ENCODE assay signal across 21 mouse cellular contexts in genomic region chr12:85670080-85670479, GRCm38 (mm10). TPM values are rescaled to one million over a fixed set of nuclear protein-coding genes. Genes with fewer than 3 reads are reported as not detected.
DNase-seq lines count a peak whose midpoint lies in the region; ATAC-seq and TF ChIP-seq lines count a peak whose summit lies in the region.
"Had no signal": no experiment of that assay in that cellular context is flagged by ENCODE, and none has a peak within 500 bp of the region (broad histone marks: within the 10 kb centered on the region; RNA-seq: fewer than 3 reads in every experiment).

No protein-coding gene starts in this region.

- H3K4me1 ChIP-seq in lung, postnatal 0 days (ENCODE audit: insufficient read depth, low read depth, low read length) = no peaks in the 10 kb centered on the region
- H3K4me1 ChIP-seq in neural tube, embryonic 15.5 days = no peaks in the 10 kb centered on the region
- H3K4me1 ChIP-seq: embryonic facial prominence, embryonic 10.5 days; liver, embryonic 13.5 days had no signal

- no peak overlapping the region for H3K27ac ChIP-seq in lung, postnatal 0 days (ENCODE audit: low read length)
- no peak overlapping the region for H3K27ac ChIP-seq in neural tube, embryonic 15.5 days (replicated peaks)
- H3K27ac ChIP-seq: embryonic facial prominence, embryonic 10.5 days; forebrain, embryonic 13.5 days; liver, embryonic 13.5 days had no signal

- no peak overlapping the region for H3K4me2 ChIP-seq in lung, postnatal 0 days (replicated peaks; ENCODE audit: low read depth, low read length)
- no peak overlapping the region for H3K4me2 ChIP-seq in neural tube, embryonic 15.5 days
- H3K4me2 ChIP-seq: forebrain, embryonic 13.5 days; liver, embryonic 13.5 days; midbrain, embryonic 11.5 days had no signal

- H3K9me3 ChIP-seq in lung, postnatal 0 days (ENCODE audit: low read length) = no peaks in the 10 kb centered on the region
- no peaks in the 10 kb centered on the region for H3K9me3 ChIP-seq in neural tube, embryonic 15.5 days (replicated peaks)
- H3K9me3 ChIP-seq: forebrain, embryonic 13.5 days; liver, embryonic 13.5 days had no signal

- peak; percentile 16 for DNase-seq in kidney, adult 9 months
- DNase-seq in kidney, adult 18-20 months = no peak
- DNase-seq in lung, postnatal 0 days (ENCODE audit: low spot score) = peak; percentile 15
- no peak for DNase-seq in lung, postnatal 4 days
- no peak for DNase-seq in spleen, postnatal 14 days (ENCODE audit: low spot score in 2 of 2)
- DNase-seq in heart, postnatal 4 days = no peak
- DNase-seq: B cell, adult 2 months; cerebellum, adult 11 months; cerebellum, postnatal 25 days; gastrocnemius, postnatal 25 days; heart, postnatal 14 days; layer of hippocampus, postnatal 36 days; liver, embryonic 13.5 days; lung, postnatal 10 days; thymus, adult 18-20 months had no signal

- no peak for TF ChIP-seq EP300 in lung, postnatal 0 days (IDR thresholded peaks at IDR 0.05)

- H3K36me3 ChIP-seq in lung, postnatal 0 days (ENCODE audit: insufficient read depth, low read length) = no peaks in the 10 kb centered on the region
- no peaks in the 10 kb centered on the region for H3K36me3 ChIP-seq in neural tube, embryonic 15.5 days
- H3K36me3 ChIP-seq: embryonic facial prominence, embryonic 10.5 days; liver, embryonic 13.5 days had no signal

- 57% methylated on average over 3 of the region's 3 CpGs for WGBS in lung, postnatal 0 days
- 77% methylated on average over 3 of the region's 3 CpGs for WGBS in neural tube, embryonic 15.5 days

- no peaks in the 10 kb centered on the region for H3K27me3 ChIP-seq in lung, postnatal 0 days (replicated peaks; ENCODE audit: insufficient read depth, low read length)
- no peaks in the 10 kb centered on the region for H3K27me3 ChIP-seq in neural tube, embryonic 15.5 days (replicated peaks)
- H3K27me3 ChIP-seq: forebrain, embryonic 13.5 days; liver, embryonic 13.5 days had no signal

- ATAC-seq in lung, postnatal 0 days = no peak
- ATAC-seq in hematopoietic stem cell, adult 5-6 weeks (replicated peaks in 1 of 2; ENCODE audit: insufficient read depth in 1 of 2, low FRiP score in 2 of 2, low TSS enrichment in 1 of 2, low read depth in 1 of 2, poor library complexity in 2 of 2, severe bottlenecking in 2 of 2) = peak; percentile 66 to 77
- no peak for ATAC-seq in neural tube, embryonic 15.5 days (ENCODE audit: low FRiP score)
- ATAC-seq: forebrain, embryonic 13.5 days; hindbrain, embryonic 16.5 days had no signal

- H3K4me3 ChIP-seq in lung, postnatal 0 days (ENCODE audit: low read depth, low read length) = no peak overlapping the region
- no peak overlapping the region for H3K4me3 ChIP-seq in neural tube, embryonic 15.5 days (replicated peaks)
- H3K4me3 ChIP-seq: embryonic facial prominence, embryonic 10.5 days; forebrain, embryonic 13.5 days; liver, embryonic 13.5 days had no signal

- peak; percentile 35 for TF ChIP-seq CTCF in lung, postnatal 0 days (IDR thresholded peaks at IDR 0.05)

- H3K9ac ChIP-seq in lung, postnatal 0 days (replicated peaks; ENCODE audit: low read depth) = no peak overlapping the region
- no peak overlapping the region for H3K9ac ChIP-seq in neural tube, embryonic 15.5 days (replicated peaks)
- H3K9ac ChIP-seq: forebrain, embryonic 13.5 days; liver, embryonic 13.5 days had no signal

RNA-seq across cellular contexts. Expression of gene Batf, which starts 16.4 kb away (rescaled TPM):
- polyA plus RNA-seq in lung, postnatal 0 days (2015; fragmentation: Nextera tagmentation; extraction: Ambion mirVana) = 27.9 and 28.6 TPM in 2 replicates
- 45.5 and 46.4 TPM in 2 replicates for total RNA-seq in hematopoietic stem cell, adult 5-6 weeks (2017)
- 0.44 and 2.9 TPM in 2 replicates for polyA plus RNA-seq in neural tube, embryonic 15.5 days (2015; fragmentation: Nextera tagmentation; extraction: Ambion mirVana)
- total RNA-seq in heart, postnatal 4 days (2021) = 1 to 10 TPM in 1 of 2 experiments, under 1 TPM in 1; 0.74 to 1.5 TPM

Comparison
In these comparisons a context has a peak if more than half of its experiments do, and no peak if none do; other contexts are left out.
1. DNase-seq: peak in kidney, adult 9 months (single experiment) and lung, postnatal 0 days (single experiment); none in kidney, adult 18-20 months (single experiment), lung, postnatal 4 days (0 of 2), spleen, postnatal 14 days (0 of 2) and heart, postnatal 4 days (single experiment).
2. ATAC-seq: peak in hematopoietic stem cell, adult 5-6 weeks (2 of 2); none in lung, postnatal 0 days (single experiment) and neural tube, embryonic 15.5 days (single experiment).
3. RNA of gene Batf, which starts 16.4 kb away (total RNA-seq): 45.5 to 46.4 TPM in hematopoietic stem cell, adult 5-6 weeks; 0.74 to 1.5 TPM in heart, postnatal 4 days; every median in the first group is over 10 times any median in the second.